10 mouse cellular contexts compared by ENCODE assay signal in genomic region chr17:66761326-66762296, GRCm38 (mm10).
A peak's percentile ranks its signal among the peaks of the same experiment; 100 is the strongest.
DNase-seq lines count a peak whose midpoint lies in the region.
"Had no signal": no experiment of that assay in that cellular context is flagged by ENCODE, and none has a peak within 500 bp of the region (broad histone marks: within the 10 kb centered on the region; RNA-seq: fewer than 3 reads in every experiment).

No protein-coding gene starts in this region.

- peak overlapping the region; percentile 1 for H3K27ac ChIP-seq in midbrain, embryonic 10.5 days (replicated peaks)

- no peak overlapping the region for H3K4me3 ChIP-seq in midbrain, embryonic 10.5 days

- H3K27me3 ChIP-seq in midbrain, embryonic 10.5 days (ENCODE audit: low read depth, poor library complexity, severe bottlenecking), result no peaks in the 10 kb centered on the region

- WGBS in midbrain, embryonic 10.5 days, result 71% methylated on average over 26 of the region's 26 CpGs

- peaks cover 35% of the 10 kb centered on the region for H3K4me1 ChIP-seq in midbrain, embryonic 10.5 days

- H3K9me3 ChIP-seq in midbrain, embryonic 10.5 days (replicated peaks), result no peaks in the 10 kb centered on the region; the same call in 1 of the 2 replicates

- H3K36me3 ChIP-seq in midbrain, embryonic 10.5 days, result no peaks in the 10 kb centered on the region

- intact Hi-C loops in heart, postnatal 10 days (cut with DNase I), result no loop called here

- peak; percentile 70 for DNase-seq in heart, adult 11 months
- no peak for DNase-seq in heart, postnatal 10 days
- peak; percentile 64 for DNase-seq in right cerebral cortex, postnatal 4 days
- DNase-seq in right cerebral cortex, adult 2 months (ENCODE audit: low spot score in 2 of 2), result no peak
- DNase-seq in midbrain, embryonic 10.5 days (ENCODE audit: low spot score), result no peak
- no peak for DNase-seq in ovary, postnatal 10 days (ENCODE audit: low spot score)
- no peak for DNase-seq in thymus, postnatal 4 days
- no peak for DNase-seq in thymus, postnatal 14 days
- DNase-seq: B cell, adult 2 months; gastrocnemius, postnatal 25 days had no signal

Comparison
In these comparisons a context has a peak if more than half of its experiments do, and no peak if none do; other contexts are left out.
1. DNase-seq: peak in heart, adult 11 months (single experiment) and right cerebral cortex, postnatal 4 days (single experiment); none in heart, postnatal 10 days (0 of 2), right cerebral cortex, adult 2 months (0 of 2), midbrain, embryonic 10.5 days (single experiment), ovary, postnatal 10 days (single experiment), thymus, postnatal 4 days (single experiment) and thymus, postnatal 14 days (single experiment).